ENCODE assay signal across 11 mouse cellular contexts in the genomic region with DNA sequence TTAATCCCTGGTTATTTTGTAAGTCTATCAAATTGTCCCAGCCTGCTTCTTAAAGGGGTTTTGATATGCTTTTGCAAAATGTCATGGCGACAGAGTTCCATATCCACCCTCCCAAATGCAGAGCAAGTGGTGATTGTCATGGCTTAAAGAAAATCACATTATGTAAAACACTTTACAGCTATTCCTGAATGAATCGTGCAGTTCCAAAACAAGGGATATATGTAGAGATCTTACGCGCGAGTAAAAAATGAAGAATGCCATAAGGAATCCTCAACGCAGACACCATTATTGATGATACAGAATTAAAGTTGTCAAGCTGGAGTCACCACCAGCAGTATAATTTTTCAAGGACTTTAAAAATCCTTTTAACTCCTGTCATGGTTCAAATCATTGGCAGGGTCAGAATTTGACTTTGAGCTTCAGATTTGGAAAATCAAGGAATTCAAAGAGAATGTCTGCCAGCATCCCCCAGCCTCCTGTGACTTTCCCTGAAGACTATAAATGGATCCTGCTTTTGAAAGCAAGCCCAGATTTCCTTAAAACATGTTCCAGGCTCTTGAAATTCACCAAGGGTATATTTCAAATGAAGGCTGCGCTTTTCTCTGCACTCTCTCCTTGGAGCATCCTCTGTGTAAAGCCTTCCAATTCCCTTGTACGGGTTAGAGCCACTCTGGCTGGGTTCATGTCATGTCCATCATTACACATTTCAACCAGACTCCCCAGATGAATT.
DNase-seq lines count a peak whose midpoint lies in the region; TF ChIP-seq lines count a peak whose summit lies in the region.
"Had no signal": no experiment of that assay in that cellular context is flagged by ENCODE, and none has a peak within 500 bp of the region (broad histone marks: within the 10 kb centered on the region; RNA-seq: fewer than 3 reads in every experiment).

No protein-coding gene starts in this region.

- no peak for TF ChIP-seq POLR2A in brain, embryonic 14.5 days (IDR thresholded peaks at IDR 0.05; ENCODE audit: borderline replicate concordance, extremely low read depth, insufficient read depth, insufficient read length, poor library complexity, severe bottlenecking)

- TF ChIP-seq CTCF in brain, embryonic 14.5 days (IDR thresholded peaks at IDR 0.05; ENCODE audit: borderline replicate concordance, extremely low read depth, insufficient read depth, insufficient read length), result no peak

- peak; percentile 4 to 29 for DNase-seq in cerebellum, postnatal 14 days
- no peak for DNase-seq in cerebellum, postnatal 25 days
- peak; percentile 6 for DNase-seq in layer of hippocampus, adult 11-12 months (ENCODE audit: low spot score)
- DNase-seq in layer of hippocampus, postnatal 25 days (ENCODE audit: extremely low spot score in 1 of 2, low spot score in 1 of 2), result no peak
- peak; percentile 32 for DNase-seq in brain, embryonic 14.5 days (ENCODE audit: low read depth)
- peak; percentile 14 to 46 for DNase-seq in left cerebral cortex, adult 9 months (ENCODE audit: low spot score in 2 of 2)
- no peak for DNase-seq in kidney, postnatal 25 days
- DNase-seq in urinary bladder, adult 18-20 months (ENCODE audit: low spot score in 2 of 2), result no peak
- DNase-seq: cerebellum, adult 11-12 months; gastrocnemius, postnatal 14 days; thymus, adult 2 months had no signal

Comparison
In these comparisons a context has a peak if more than half of its experiments do, and no peak if none do; other contexts are left out.
1. DNase-seq: peak in cerebellum, postnatal 14 days (2 of 2), layer of hippocampus, adult 11-12 months (single experiment), brain, embryonic 14.5 days (single experiment) and left cerebral cortex, adult 9 months (2 of 2); none in cerebellum, postnatal 25 days (0 of 2), layer of hippocampus, postnatal 25 days (0 of 2), kidney, postnatal 25 days (0 of 2) and urinary bladder, adult 18-20 months (0 of 2).